Mouse (Mus musculus) cortical plate, adult 2 months (tissue): ENCODE measurements at regions not wholly inside any gene's neighbourhood (a gene's known extent, or its start where the extent isn't known, plus 50 kb on each side); places are given as distances from the start of the nearest gene placed in this dataset.

Experiments
- H3K27ac ChIP-seq: fragments of 200-500 bp; 2 replicates; pipeline ENCODE4 v1.5.1; 2012; ENCODE audit warnings: low read length, control low read depth, inconsistent platforms; ENCODE audit not compliant: insufficient read depth
- H3K4me1 ChIP-seq: fragments of 200-500 bp; 2 replicates; pipeline ENCODE4 v1.6.1; 2011; ENCODE audit warnings: low read length; ENCODE audit not compliant: control insufficient read depth, insufficient read depth
- H3K4me3 ChIP-seq: fragments of 200-500 bp; 2 replicates; pipeline ENCODE4 v1.5.1; 2011; ENCODE audit warnings: mild to moderate bottlenecking, low read length, control low read depth; ENCODE audit not compliant: insufficient read depth
- CTCF ChIP-seq: fragments of 200-500 bp; IDR thresholded peaks from 2 replicates; pipeline ENCODE4 v1.5.1; 2011; ENCODE audit warnings: mild to moderate bottlenecking, control low read depth, low read length; ENCODE audit not compliant: insufficient read depth; ENCODE audit errors: extremely low read depth
- POLR2A ChIP-seq: fragments of 200-500 bp; IDR thresholded peaks from 2 replicates; pipeline ENCODE4 v1.6.1; 2011; ENCODE audit warnings: mild to moderate bottlenecking, low read length, control low read depth; ENCODE audit not compliant: insufficient read depth; ENCODE audit errors: extremely low read depth

- no peaks in the 10 kb centered on the region for H3K4me1 ChIP-seq
- no peak overlapping the region for H3K27ac ChIP-seq
- no peak overlapping the region for H3K4me3 ChIP-seq
- TF ChIP-seq CTCF (no peak), POLR2A (no peak)
Observed at GRCm38 (mm10) chr13:59266854-59267253, 318.2 kb downstream of the Agtpbp1 start.

GRCm38 (mm10) chr13:59264126-59264525, 320.9 kb downstream of the Agtpbp1 start:
- no peak for TF ChIP-seq POLR2A
- no peak for TF ChIP-seq CTCF
- Histone ChIP-seq H3K4me3 (no peak overlapping the region), H3K4me1 (no peaks in the 10 kb centered on the region), H3K27ac (no peak overlapping the region)

- no peak overlapping the region for H3K27ac ChIP-seq
- H3K4me1 ChIP-seq = no peaks in the 10 kb centered on the region
- H3K4me3 ChIP-seq = no peak overlapping the region
- TF ChIP-seq CTCF (no peak), POLR2A (no peak)
Observed at GRCm38 (mm10) chr13:59261924-59262323, 323.1 kb downstream of the Agtpbp1 start.

GRCm38 (mm10) chr13:59255798-59256435, 329.1 kb downstream of the Agtpbp1 start:
- Histone ChIP-seq H3K27ac (no peak overlapping the region), H3K4me1 (peaks cover 9% of the 10 kb centered on the region), H3K4me3 (no peak overlapping the region)
- TF ChIP-seq POLR2A (no peak), CTCF (no peak)

- TF ChIP-seq CTCF (no peak), POLR2A (no peak)
- Histone ChIP-seq H3K4me1 (peaks cover 9% of the 10 kb centered on the region), H3K27ac (no peak overlapping the region), H3K4me3 (no peak overlapping the region)
Observed at GRCm38 (mm10) chr13:59253667-59254558, 331.1 kb downstream of the Agtpbp1 start.

- Histone ChIP-seq H3K4me3 (no peak overlapping the region), H3K4me1 (peaks cover 9% of the 10 kb centered on the region), H3K27ac (peak overlapping the region; percentile 73)
- TF ChIP-seq CTCF (no peak), POLR2A (peak; percentile 93)
Observed at GRCm38 (mm10) chr13:59251252-59252006, 333.6 kb downstream of the Agtpbp1 start.

GRCm38 (mm10) chr13:59248411-59248810, 336.6 kb downstream of the Agtpbp1 start:
- no peak overlapping the region for H3K27ac ChIP-seq
- peaks cover 6% of the 10 kb centered on the region for H3K4me1 ChIP-seq
- no peak for TF ChIP-seq POLR2A
- no peak for TF ChIP-seq CTCF
- H3K4me3 ChIP-seq = no peak overlapping the region

GRCm38 (mm10) chr13:59246984-59247537, 338.0 kb downstream of the Agtpbp1 start:
- peaks cover 5% of the 10 kb centered on the region for H3K4me1 ChIP-seq
- TF ChIP-seq POLR2A (no peak), CTCF (no peak)
- H3K4me3 ChIP-seq = no peak overlapping the region
- no peak overlapping the region for H3K27ac ChIP-seq

GRCm38 (mm10) chr13:59246070-59246469, 339.0 kb downstream of the Agtpbp1 start:
- Histone ChIP-seq H3K27ac (no peak overlapping the region), H3K4me1 (0 out of 2 replicates have a peak, but pooled peaks cover under 1% of the 10 kb centered on the region), H3K4me3 (no peak overlapping the region)
- TF ChIP-seq POLR2A = no peak
